Mouse (Mus musculus) kidney, adult 2 months (tissue): ENCODE data around the gene Grn.

ENCODE experiments used
- CTCF ChIP-seq: fragments of 200-500 bp; conservative IDR thresholded peaks from 2 replicates; pipeline ENCODE4 v1.5.1; 2011; ENCODE audit warnings: low read depth, mild to moderate bottlenecking, control low read depth, low read length, moderate library complexity, mixed read lengths; ENCODE audit not compliant: insufficient read depth, insufficient read length
- POLR2A ChIP-seq: fragments of 200-500 bp; IDR thresholded peaks from one replicate; pipeline ENCODE4 v1.6.1; 2011; ENCODE audit warnings: low read depth, low read length, control low read depth

GRCm38 (mm10) chr11:102464901-102465300, 34.8 kb downstream of the Grn start:
- TF ChIP-seq POLR2A, result no peak
- TF ChIP-seq CTCF, result no peak
